In genomic region chr11:6007010-6007778, GRCm38 (mm10) we compare ENCODE assay signal across 9 mouse cellular contexts. TPM values are rescaled to one million over a fixed set of nuclear protein-coding genes. Genes with fewer than 3 reads are reported as not detected.
DNase-seq lines count a peak whose midpoint lies in the region; ATAC-seq and TF ChIP-seq lines count a peak whose summit lies in the region.
"Not testable (repeated sequence)": the region's sequence is repeated elsewhere in the genome, so short reads cannot be mapped to it uniquely, and the experiment has no call there.
"Had no signal": no experiment of that assay in that cellular context is flagged by ENCODE, and none has a peak within 500 bp of the region (broad histone marks: within the 10 kb centered on the region; RNA-seq: fewer than 3 reads in every experiment).

No protein-coding gene starts in this region.

- H3K79me2 ChIP-seq in heart, adult 2 months (replicated peaks; ENCODE audit: control insufficient read depth, insufficient read depth, low read length), result not testable (repeated sequence)

- not testable (repeated sequence) for TF ChIP-seq POLR2A in bone marrow, adult 2 months (IDR thresholded peaks at IDR 0.05; ENCODE audit: borderline replicate concordance, control insufficient read depth, low read depth, low read length); embryonic fibroblast, embryonic 13.5 days (IDR thresholded peaks at IDR 0.05; ENCODE audit: low read depth, low read length); heart, adult 2 months (IDR thresholded peaks at IDR 0.05; ENCODE audit: insufficient read depth, low read depth, low read length); spleen, adult 2 months (IDR thresholded peaks at IDR 0.05; ENCODE audit: low read depth, low read length)

- not testable (repeated sequence) for H3K4me1 ChIP-seq in bone marrow, adult 2 months (ENCODE audit: control insufficient read depth, insufficient read depth, low read length); embryonic fibroblast, embryonic 13.5 days (ENCODE audit: control insufficient read depth, insufficient read depth, low read length); hindbrain, embryonic 15.5 days (replicated peaks); midbrain, embryonic 13.5 days (replicated peaks)
- H3K4me1 ChIP-seq in heart, adult 2 months (ENCODE audit: control insufficient read depth, insufficient read depth, low read length), result peaks cover 14% of the 10 kb centered on the region
- peaks cover 12% of the 10 kb centered on the region for H3K4me1 ChIP-seq in liver, embryonic 15.5 days (replicated peaks)
- H3K4me1 ChIP-seq in spleen, adult 2 months (ENCODE audit: control insufficient read depth, insufficient read depth, insufficient read length), result peaks cover 32% of the 10 kb centered on the region; the same call in 1 of the 2 replicates

- peak overlapping the region; percentile 68 for H3K4me3 ChIP-seq in bone marrow, adult 2 months (replicated peaks; ENCODE audit: control insufficient read depth, low read depth, low read length)
- peak overlapping the region; percentile 55 for H3K4me3 ChIP-seq in embryonic fibroblast, embryonic 13.5 days (ENCODE audit: insufficient read depth, low read length)
- peak overlapping the region; percentile 44; the same call in 1 of the 2 replicates for H3K4me3 ChIP-seq in heart, adult 2 months
- H3K4me3 ChIP-seq in hindbrain, embryonic 15.5 days, result peak overlapping the region; percentile 37
- H3K4me3 ChIP-seq in liver, embryonic 15.5 days (replicated peaks), result peak overlapping the region; percentile 51
- H3K4me3 ChIP-seq in midbrain, embryonic 13.5 days (replicated peaks), result peak overlapping the region; percentile 42
- H3K4me3 ChIP-seq in spleen, adult 2 months (ENCODE audit: extremely low read depth, insufficient read depth, insufficient read length), result peak overlapping the region; percentile 73

- DNase-seq in heart, adult 2 months, result peak; percentile 43 to 44
- DNase-seq in kidney, postnatal 36 days, result peak; percentile 21 to 30
- not testable (repeated sequence) for DNase-seq in spleen, adult 2 months (ENCODE audit: low read depth in 1 of 2, low spot score in 2 of 2)

- under 1% methylated on average over 25 of the region's 49 CpGs for WGBS in bone marrow, adult 2 months
- WGBS in heart, adult 2 months, result 10% methylated on average over 22 of the region's 49 CpGs
- 4% methylated on average over 21 of the region's 49 CpGs for WGBS in hindbrain, embryonic 15.5 days
- 3% methylated on average over 24 of the region's 49 CpGs for WGBS in liver, embryonic 15.5 days (ENCODE audit: insufficient replicate concordance)
- WGBS in midbrain, embryonic 13.5 days, result 0% methylated on average over 18 of the region's 49 CpGs
- WGBS in spleen, adult 2 months, result 5% methylated on average over 23 of the region's 49 CpGs

- TF ChIP-seq CTCF in bone marrow, adult 2 months (IDR thresholded peaks at IDR 0.05; ENCODE audit: control insufficient read depth, insufficient read depth, low read length); embryonic fibroblast, embryonic 13.5 days (IDR thresholded peaks at IDR 0.05; ENCODE audit: borderline replicate concordance, insufficient read depth, low read length); heart, adult 2 months (IDR thresholded peaks at IDR 0.05); spleen, adult 2 months (IDR thresholded peaks at IDR 0.05; ENCODE audit: extremely low read depth, insufficient read depth, insufficient read length, insufficient replicate concordance): not testable (repeated sequence)

- not testable (repeated sequence) for H3K36me3 ChIP-seq in heart, adult 2 months (ENCODE audit: control insufficient read depth, insufficient read depth, low read length); hindbrain, embryonic 15.5 days; liver, embryonic 15.5 days (replicated peaks); midbrain, embryonic 13.5 days
- peaks cover 19% of the 10 kb centered on the region for H3K36me3 ChIP-seq in spleen, adult 2 months (ENCODE audit: control insufficient read depth, insufficient read depth, low read length)

- not testable (repeated sequence) for H3K9me3 ChIP-seq in hindbrain, embryonic 15.5 days; liver, embryonic 15.5 days (replicated peaks); midbrain, embryonic 13.5 days

- 0 out of 2 replicates have a peak, but pooled peaks have one; percentile 73 for ATAC-seq in hindbrain, embryonic 15.5 days (ENCODE audit: low FRiP score, low read depth)
- not testable (repeated sequence) for ATAC-seq in liver, embryonic 15.5 days (ENCODE audit: insufficient read depth)
- ATAC-seq in midbrain, embryonic 13.5 days, result peak; percentile 90

- H3K27ac ChIP-seq in bone marrow, adult 2 months (ENCODE audit: control insufficient read depth, insufficient read depth, low read depth, low read length, poor library complexity), result peak overlapping the region; percentile 88
- H3K27ac ChIP-seq in embryonic fibroblast, embryonic 13.5 days (ENCODE audit: insufficient read depth, low read length); hindbrain, embryonic 15.5 days (replicated peaks); liver, embryonic 15.5 days (replicated peaks); midbrain, embryonic 13.5 days: not testable (repeated sequence)
- peak overlapping the region; percentile 57 for H3K27ac ChIP-seq in heart, adult 2 months
- H3K27ac ChIP-seq in spleen, adult 2 months (ENCODE audit: insufficient read depth, low read length), result peak overlapping the region; percentile 93

- not testable (repeated sequence) for TF ChIP-seq EP300 in heart, adult 2 months (IDR thresholded peaks at IDR 0.05; ENCODE audit: insufficient read depth, low read depth, low read length)

- H3K4me2 ChIP-seq in hindbrain, embryonic 15.5 days, result peak overlapping the region; percentile 56
- peak overlapping the region; percentile 62 for H3K4me2 ChIP-seq in liver, embryonic 15.5 days
- peak overlapping the region; percentile 59 for H3K4me2 ChIP-seq in midbrain, embryonic 13.5 days (replicated peaks)

- not testable (repeated sequence) for H3K27me3 ChIP-seq in heart, adult 2 months (ENCODE audit: control insufficient read depth, insufficient read depth, low read length); hindbrain, embryonic 15.5 days; spleen, adult 2 months (ENCODE audit: control insufficient read depth, insufficient read depth, low read length)
- H3K27me3 ChIP-seq in liver, embryonic 15.5 days, result peaks cover 26% of the 10 kb centered on the region
- peaks cover 19% of the 10 kb centered on the region for H3K27me3 ChIP-seq in midbrain, embryonic 13.5 days

- peak overlapping the region; percentile 72 for H3K9ac ChIP-seq in heart, adult 2 months (ENCODE audit: low read depth, low read length)
- 0 out of 2 replicates have a peak overlapping the region, but pooled peaks have one; percentile 22 for H3K9ac ChIP-seq in hindbrain, embryonic 15.5 days
- H3K9ac ChIP-seq in liver, embryonic 15.5 days, result not testable (repeated sequence)
- peak overlapping the region; percentile 49; the same call in 1 of the 2 replicates for H3K9ac ChIP-seq in midbrain, embryonic 13.5 days (replicated peaks)

- intact Hi-C loops in heart, adult 2 months (cut with DNase I), result not testable (repeated sequence)

RNA-seq across cellular contexts. Expression of gene Ykt6, which starts 51.7 kb away (rescaled TPM):
- 24.6 and 30.8 TPM in 2 replicates for polyA plus RNA-seq in bone marrow, adult 2 months (2011; ENCODE audit: insufficient read depth, insufficient read length, low replicate concordance, missing spikeins)
- polyA plus RNA-seq in embryonic fibroblast, embryonic 13.5 days (2011; ENCODE audit: insufficient read length, low read depth, missing spikeins), result 105 and 114 TPM in 2 replicates
- total RNA-seq in heart, adult 2 months (2021), result 10 to 100 TPM; 53.4 to 62.2 TPM
- polyA plus RNA-seq in heart, adult 2 months (2012; rRNA removed), result 46.3 and 71.2 TPM in 2 replicates
- 89.5 and 93.7 TPM in 2 replicates for polyA plus RNA-seq in hindbrain, embryonic 15.5 days (2015; fragmentation: Nextera tagmentation; extraction: Ambion mirVana)
- 18.8 and 19.7 TPM in 2 replicates for polyA plus RNA-seq in liver, embryonic 15.5 days (2015; fragmentation: Nextera tagmentation; extraction: Ambion mirVana)
- polyA plus RNA-seq in midbrain, embryonic 13.5 days (2015; fragmentation: Nextera tagmentation; extraction: Ambion mirVana), result 78.8 and 84.0 TPM in 2 replicates
- 31.0 and 34.3 TPM in 2 replicates for polyA plus RNA-seq in spleen, adult 2 months (2012; rRNA removed)

RNA-seq across cellular contexts. Expression of gene Gck, which starts 57.3 kb away (rescaled TPM):
- polyA plus RNA-seq in bone marrow, adult 2 months (2011; ENCODE audit: insufficient read depth, insufficient read length, low replicate concordance, missing spikeins), result 2.8 and 3.7 TPM in 2 replicates
- polyA plus RNA-seq in embryonic fibroblast, embryonic 13.5 days (2011; ENCODE audit: insufficient read length, low read depth, missing spikeins), result 0.30 TPM in 1 of 2 replicates, not detected in the other
- total RNA-seq in heart, adult 2 months (2021), result 10 to 100 TPM; 10.4 to 13.9 TPM
- 10.5 and 15.4 TPM in 2 replicates for polyA plus RNA-seq in heart, adult 2 months (2012; rRNA removed)
- polyA plus RNA-seq in hindbrain, embryonic 15.5 days (2015; fragmentation: Nextera tagmentation; extraction: Ambion mirVana), result 5.7 and 5.8 TPM in 2 replicates
- polyA plus RNA-seq in liver, embryonic 15.5 days (2015; fragmentation: Nextera tagmentation; extraction: Ambion mirVana), result 0.41 and 0.59 TPM in 2 replicates
- 6.1 and 6.8 TPM in 2 replicates for polyA plus RNA-seq in midbrain, embryonic 13.5 days (2015; fragmentation: Nextera tagmentation; extraction: Ambion mirVana)
- 0.27 and 0.41 TPM in 2 replicates for polyA plus RNA-seq in spleen, adult 2 months (2012; rRNA removed)
- total RNA-seq: megakaryocyte progenitor cell, adult 5-6 weeks had no signal

RNA-seq across cellular contexts. Expression of gene Camk2b, which starts 59.0 kb away (rescaled TPM):
- polyA plus RNA-seq in bone marrow, adult 2 months (2011; ENCODE audit: insufficient read depth, insufficient read length, low replicate concordance, missing spikeins), result 1.4 and 5.1 TPM in 2 replicates
- 0.78 and 0.97 TPM in 2 replicates for polyA plus RNA-seq in embryonic fibroblast, embryonic 13.5 days (2011; ENCODE audit: insufficient read length, low read depth, missing spikeins)
- total RNA-seq in heart, adult 2 months (2021), result 1 to 10 TPM; 4.8 to 5.2 TPM
- polyA plus RNA-seq in heart, adult 2 months (2012; rRNA removed), result 10.7 and 12.9 TPM in 2 replicates
- polyA plus RNA-seq in hindbrain, embryonic 15.5 days (2015; fragmentation: Nextera tagmentation; extraction: Ambion mirVana), result 125 and 145 TPM in 2 replicates
- polyA plus RNA-seq in liver, embryonic 15.5 days (2015; fragmentation: Nextera tagmentation; extraction: Ambion mirVana), result 1.1 and 1.3 TPM in 2 replicates
- polyA plus RNA-seq in midbrain, embryonic 13.5 days (2015; fragmentation: Nextera tagmentation; extraction: Ambion mirVana), result 45.6 and 47.0 TPM in 2 replicates
- polyA plus RNA-seq in spleen, adult 2 months (2012; rRNA removed), result 0.50 and 7.8 TPM in 2 replicates
